Mouse (Mus musculus) gastrocnemius, adult 8-10 months (tissue): ENCODE data around the gene 6430531B16Rik. TPM values are rescaled to one million over a fixed set of nuclear protein-coding genes. Genes with fewer than 3 reads are reported as not detected.

Experiments
- DNase-seq, 2 experiments: peaks; one replicate each; pipeline ENCODE4 v3.0.0; 2022; ENCODE audit warnings: low spot score in 2 of 2
- total RNA-seq, 4 experiments: library from RNA; stranded (reverse); gene quantifications; 2 replicates each; pipeline ENCODE4 v1.2.4; 2022

The 6430531B16Rik gene
- total RNA-seq, 4 experiments from 2014 or later = not detected

- DNase-seq = no peak
These were observed 7.6 kb downstream of the 6430531B16Rik start for GRCm38 (mm10) chr7:139970979-139971378.

GRCm38 (mm10) chr7:139970216-139970919, 8.2 kb downstream of the 6430531B16Rik start:
- no peak for DNase-seq

GRCm38 (mm10) chr7:139969348-139970130, 9.0 kb downstream of the 6430531B16Rik start:
- DNase-seq = peak; percentile 69 to 70

GRCm38 (mm10) chr7:139968428-139968827, 10.1 kb downstream of the 6430531B16Rik start:
- no peak for DNase-seq

GRCm38 (mm10) chr7:139967175-139967574, 11.4 kb downstream of the 6430531B16Rik start:
- no peak for DNase-seq

GRCm38 (mm10) chr7:139963814-139964213, 14.7 kb downstream of the 6430531B16Rik start:
- no peak for DNase-seq

- no peak for DNase-seq
These were observed 17.4 kb downstream of the 6430531B16Rik start for GRCm38 (mm10) chr7:139961141-139961540.

GRCm38 (mm10) chr7:139957958-139958357, 20.6 kb downstream of the 6430531B16Rik start:
- DNase-seq = no peak

- DNase-seq = no peak
These were observed 21.1 kb downstream of the 6430531B16Rik start for GRCm38 (mm10) chr7:139957437-139957836.

GRCm38 (mm10) chr7:139956658-139957057, 21.9 kb downstream of the 6430531B16Rik start:
- DNase-seq = no peak

GRCm38 (mm10) chr7:139955505-139955904, 23.1 kb downstream of the 6430531B16Rik start:
- no peak for DNase-seq

GRCm38 (mm10) chr7:139951991-139952633, 26.4 kb downstream of the 6430531B16Rik start:
- DNase-seq = no peak

GRCm38 (mm10) chr7:139951079-139951478, 27.5 kb downstream of the 6430531B16Rik start:
- DNase-seq = no peak

GRCm38 (mm10) chr7:139950283-139950971, 28.1 kb downstream of the 6430531B16Rik start:
- DNase-seq = no peak

GRCm38 (mm10) chr7:139949893-139950282, 28.7 kb downstream of the 6430531B16Rik start:
- peak; percentile 18 to 21 for DNase-seq

GRCm38 (mm10) chr7:139946032-139946431, 32.5 kb downstream of the 6430531B16Rik start:
- no peak for DNase-seq

GRCm38 (mm10) chr7:139945516-139945915, 33.0 kb downstream of the 6430531B16Rik start:
- no peak for DNase-seq

- no peak for DNase-seq
These were observed 34.0 kb downstream of the 6430531B16Rik start for GRCm38 (mm10) chr7:139944291-139945240.

GRCm38 (mm10) chr7:139943674-139944281, 34.8 kb downstream of the 6430531B16Rik start, which contains the start of gene Utf1:
Gene Utf1 (plus strand): TSS chr7:139943789.
- no peak for DNase-seq
